Mouse (Mus musculus) hindbrain, embryonic 16.5 days (tissue): Measurements from ENCODE around the gene Pik3c2g. TPM values are rescaled to one million over a fixed set of nuclear protein-coding genes. Genes with fewer than 3 reads are reported as not detected.
A peak's percentile ranks its signal among the peaks of the same experiment; 100 is the strongest.

Source experiments
- ATAC-seq: fragments of 200-750 bp; cut with Nextera tagmentation; 2 replicates; pipeline ENCODE4 v1.8.0; 2017; ENCODE audit warnings: moderate TSS enrichment, moderate library complexity
- H3K27ac ChIP-seq: fragments of 300-500 bp; sonication (generic); 2 replicates; pipeline ENCODE4 v1.5.1; 2014; ENCODE audit warnings: low read depth, mild to moderate bottlenecking, control low read depth, low read length, moderate library complexity
- H3K27me3 ChIP-seq: fragments of 300-500 bp; sonication (generic); replicated peaks from 2 replicates; pipeline ENCODE4 v1.6.1; 2014; ENCODE audit warnings: low read length; ENCODE audit not compliant: control insufficient read depth, insufficient read depth
- H3K36me3 ChIP-seq: fragments of 300-500 bp; sonication (generic); 2 replicates; pipeline ENCODE4 v1.6.1; 2014; ENCODE audit warnings: mild to moderate bottlenecking, low read length, moderate library complexity, mixed read lengths; ENCODE audit not compliant: control insufficient read depth, insufficient read depth
- H3K4me1 ChIP-seq: fragments of 300-500 bp; sonication (generic); 2 replicates; pipeline ENCODE4 v1.6.1; 2014; ENCODE audit warnings: low read depth, low read length; ENCODE audit not compliant: control insufficient read depth, insufficient read depth
- H3K4me2 ChIP-seq: fragments of 300-500 bp; sonication (generic); 2 replicates; pipeline ENCODE4 v1.6.1; 2014; ENCODE audit warnings: mild to moderate bottlenecking, low read length, control low read depth, moderate library complexity
- H3K4me3 ChIP-seq: fragments of 300-500 bp; sonication (generic); 2 replicates; pipeline ENCODE4 v1.5.1; 2014; ENCODE audit warnings: mild to moderate bottlenecking, low read length, control low read depth, moderate library complexity
- H3K9ac ChIP-seq: fragments of 300-500 bp; sonication (generic); 2 replicates; pipeline ENCODE4 v1.6.1; 2014; ENCODE audit warnings: low read depth, mild to moderate bottlenecking, control low read depth, low read length, moderate library complexity
- H3K9me3 ChIP-seq: fragments of 300-500 bp; sonication (generic); 2 replicates; pipeline ENCODE4 v1.6.1; 2014; ENCODE audit warnings: mild to moderate bottlenecking, low read length, moderate library complexity; ENCODE audit not compliant: control insufficient read depth
- WGBS: fragments of 180-500 bp; shearing (Covaris S2); extraction: QIAGEN DNeasy Blood & Tissue Kit; methylation state at CpG from one replicate; pipeline ENCODE4 v1.1.7; 2014; 5-methylcytosine and 5-hydroxymethylcytosine counted together
- polyA plus RNA-seq: library from polyadenylated mRNA; unstranded; fragments of >200 nt; fragmentation: Nextera tagmentation; extraction: Ambion mirVana; gene quantifications from 2 replicates; pipeline ENCODE4 v1.2.1, GENCODE M21; 2015

The Pik3c2g gene
- 0.40 and 0.65 TPM in 2 replicates for polyA plus RNA-seq

GRCm38 (mm10) chr6:139586892-139587291 lies at the start of gene Pik3c2g:
Gene Pik3c2g, plus strand, starts transcription at chr6:139587221.
- Histone ChIP-seq H3K4me2 (no peak within 1 kb of the TSS), H3K9ac (no peak within 1 kb of the TSS), H3K4me3 (no peak within 1 kb of the TSS), H3K27me3 (no peaks in the 10 kb centered on the region), H3K27ac (no peak within 1 kb of the TSS), H3K36me3 (no peaks in the 10 kb centered on the region), H3K9me3 (no peaks in the 10 kb centered on the region), H3K4me1 (peaks cover 2% of the 10 kb centered on the region; the same call in 1 of the 2 replicates)
- ATAC-seq = no peak
- 77% methylated on average over 15 of the region's 15 CpGs for WGBS

- 65% methylated on average over 2 of the region's 2 CpGs for WGBS
- no peaks in the 10 kb centered on the region for H3K27me3 ChIP-seq
- no peak for ATAC-seq
- no peaks in the 10 kb centered on the region for H3K36me3 ChIP-seq
- no peak overlapping the region for H3K4me3 ChIP-seq
- no peak overlapping the region for H3K9ac ChIP-seq
- no peaks in the 10 kb centered on the region for H3K4me1 ChIP-seq
- no peaks in the 10 kb centered on the region for H3K9me3 ChIP-seq
- H3K27ac ChIP-seq = no peak overlapping the region
- no peak overlapping the region for H3K4me2 ChIP-seq
Measured at GRCm38 (mm10) chr6:139538469-139538868, 48.6 kb upstream of the Pik3c2g start.

GRCm38 (mm10) chr6:139555537-139556179 lies 31.4 kb upstream of the Pik3c2g start:
- Histone ChIP-seq H3K4me3 (no peak overlapping the region), H3K9me3 (no peaks in the 10 kb centered on the region), H3K4me1 (no peaks in the 10 kb centered on the region; the same call in 1 of the 2 replicates), H3K4me2 (no peak overlapping the region), H3K27me3 (no peaks in the 10 kb centered on the region), H3K9ac (no peak overlapping the region), H3K36me3 (no peaks in the 10 kb centered on the region), H3K27ac (no peak overlapping the region)
- WGBS = 65% methylated on average over 7 of the region's 7 CpGs
- ATAC-seq = no peak

GRCm38 (mm10) chr6:139569211-139569610 lies 17.8 kb upstream of the Pik3c2g start:
- WGBS = 40% methylated on average over 7 of the region's 7 CpGs
- Histone ChIP-seq H3K9me3 (no peaks in the 10 kb centered on the region), H3K9ac (no peak overlapping the region), H3K27ac (no peak overlapping the region), H3K4me1 (no peaks in the 10 kb centered on the region), H3K27me3 (no peaks in the 10 kb centered on the region), H3K36me3 (no peaks in the 10 kb centered on the region), H3K4me2 (no peak overlapping the region), H3K4me3 (no peak overlapping the region)
- ATAC-seq = no peak

GRCm38 (mm10) chr6:139575854-139576253 lies 11.2 kb upstream of the Pik3c2g start:
- Histone ChIP-seq H3K4me2 (no peak overlapping the region), H3K9me3 (no peaks in the 10 kb centered on the region), H3K4me1 (no peaks in the 10 kb centered on the region), H3K9ac (no peak overlapping the region), H3K27ac (no peak overlapping the region), H3K4me3 (no peak overlapping the region), H3K36me3 (no peaks in the 10 kb centered on the region), H3K27me3 (no peaks in the 10 kb centered on the region)
- no peak for ATAC-seq
- 63% methylated on average over 4 of the region's 4 CpGs for WGBS

GRCm38 (mm10) chr6:139576261-139577014 lies 10.6 kb upstream of the Pik3c2g start:
- Histone ChIP-seq H3K27ac (no peak overlapping the region), H3K27me3 (no peaks in the 10 kb centered on the region), H3K36me3 (no peaks in the 10 kb centered on the region), H3K9ac (no peak overlapping the region), H3K4me3 (no peak overlapping the region), H3K4me2 (no peak overlapping the region), H3K9me3 (no peaks in the 10 kb centered on the region), H3K4me1 (no peaks in the 10 kb centered on the region)
- 72% methylated on average over 10 of the region's 10 CpGs for WGBS
- no peak for ATAC-seq

GRCm38 (mm10) chr6:139577026-139577861 lies 9.8 kb upstream of the Pik3c2g start:
- no peak overlapping the region; the same call in 1 of the 2 replicates for H3K9ac ChIP-seq
- WGBS = 55% methylated on average over 18 of the region's 18 CpGs

GRCm38 (mm10) chr6:139587478-139587877 lies 457 bp downstream of the Pik3c2g start:
- no peak for ATAC-seq
- H3K4me1 ChIP-seq = peaks cover 2% of the 10 kb centered on the region; the same call in 1 of the 2 replicates
- no peak overlapping the region for H3K9ac ChIP-seq
- no peaks in the 10 kb centered on the region for H3K9me3 ChIP-seq
- WGBS = 80% methylated on average over 12 of the region's 12 CpGs
- H3K27me3 ChIP-seq = no peaks in the 10 kb centered on the region; the same call in 1 of the 2 replicates
- H3K4me3 ChIP-seq = no peak overlapping the region
- no peak overlapping the region for H3K27ac ChIP-seq
- H3K36me3 ChIP-seq = no peaks in the 10 kb centered on the region
- H3K4me2 ChIP-seq = no peak overlapping the region

More at GRCm38 (mm10) chr6:139577026-139577861, 9.8 kb upstream of the Pik3c2g start:
- Histone ChIP-seq H3K36me3 (no peaks in the 10 kb centered on the region), H3K4me2 (peak overlapping the region; percentile 37), H3K27me3 (no peaks in the 10 kb centered on the region), H3K4me1 (no peaks in the 10 kb centered on the region), H3K27ac (no peak overlapping the region), H3K4me3 (no peak overlapping the region), H3K9me3 (no peaks in the 10 kb centered on the region)
- peak; percentile 61; the same call in 1 of the 2 replicates for ATAC-seq
